Mouse (Mus musculus): Measurements from ENCODE around the gene Sinhcaf. TPM values are rescaled to one million over a fixed set of nuclear protein-coding genes. Genes with fewer than 3 reads are reported as not detected.
"Not testable (repeated sequence)": the region's sequence is repeated elsewhere in the genome, so short reads cannot be mapped to it uniquely, and the experiment has no call there.

The Sinhcaf gene
- total and polyA plus RNA-seq, 3 experiments = 57.5 to 146 (median 82.3) TPM

- Histone ChIP-seq H3K4me3 (replicated peaks in 1 of 3; ENCODE audit: low read depth in 2 of 3, low read length in 2 of 3, poor library complexity in 1 of 3) (no peak overlapping the region), H3K9ac (ENCODE audit: insufficient read depth, low read depth) (no peak overlapping the region), H3K27me3 (replicated peaks) (no peaks in the 10 kb centered on the region), H3K4me2 (ENCODE audit: insufficient read depth, low read depth, poor library complexity, severe bottlenecking) (peak overlapping the region; percentile 87), H3K27ac (ENCODE audit: insufficient read depth, low read depth) (no peak overlapping the region), H3K36me3 (replicated peaks in 1 of 2; ENCODE audit: control insufficient read depth in 1 of 2, insufficient read depth in 1 of 2, low read length in 1 of 2) (peaks cover 0 to 32% of the 10 kb centered on the region in 2 experiments), H3K9me3 (replicated peaks; ENCODE audit: low read length) (no peaks in the 10 kb centered on the region), H3K79me2 (replicated peaks; ENCODE audit: control insufficient read depth, extremely low read depth, insufficient read depth, poor library complexity, severe bottlenecking) (peaks cover 72% of the 10 kb centered on the region), H3K4me1 (ENCODE audit: control insufficient read depth in 1 of 2, insufficient read depth in 2 of 2) (peaks cover 6 to 56% of the 10 kb centered on the region in 2 experiments; a peak in 3 of 4 replicates)
- DNase-seq (ENCODE audit: extremely low read depth) = no peak
- in situ Hi-C loops (cut with MboI; ENCODE audit: low pct_ligation_motif_present, low pct_unique_long_range_greater_than_20kb, low sequenced_read_pairs) = loop anchor here (25.0 kb wide), 1 partner anchor 170 kb away; the partner anchor contains the start of gene Dennd5b
- no peak for TF ChIP-seq CHD1 (IDR thresholded peaks at IDR 0.05; ENCODE audit: low read depth, low read length)
- TF ChIP-seq CTCF (conservative IDR thresholded peaks at IDR 0.05 in 1 of 2, IDR thresholded peaks at IDR 0.05 in 1 of 2; ENCODE audit: low read depth in 2 of 2, low read length in 2 of 2) = peak in 1 of 2 experiments; percentile 30; a peak in 2 of 4 replicates
- dilution Hi-C loops (cut with MboI; ENCODE audit: extremely low pct_ligation_motif_present, extremely low pct_unique_long_range_greater_than_20kb, low sequenced_read_pairs) = no loop called here
Measured at GRCm38 (mm10) chr6:148942406-148942805, 3.9 kb downstream of the Sinhcaf start.

GRCm38 (mm10) chr6:148941880-148942279 is 4.4 kb downstream of the Sinhcaf start:
- dilution Hi-C loops (cut with MboI; ENCODE audit: extremely low pct_ligation_motif_present, extremely low pct_unique_long_range_greater_than_20kb, low sequenced_read_pairs) = no loop called here
- Histone ChIP-seq H3K4me2 (ENCODE audit: insufficient read depth, low read depth, poor library complexity, severe bottlenecking) (peak overlapping the region; percentile 96), H3K9ac (ENCODE audit: insufficient read depth, low read depth) (peak overlapping the region; percentile 44; the same call in 1 of the 2 replicates), H3K9me3 (replicated peaks; ENCODE audit: low read length) (no peaks in the 10 kb centered on the region), H3K27ac (ENCODE audit: insufficient read depth, low read depth) (peak overlapping the region; percentile 68; the same call in 1 of the 2 replicates), H3K27me3 (replicated peaks) (no peaks in the 10 kb centered on the region), H3K4me1 (ENCODE audit: control insufficient read depth in 1 of 2, insufficient read depth in 2 of 2) (peaks cover 6 to 52% of the 10 kb centered on the region in 2 experiments; a peak in 3 of 4 replicates), H3K36me3 (replicated peaks in 1 of 2; ENCODE audit: control insufficient read depth in 1 of 2, insufficient read depth in 1 of 2, low read length in 1 of 2) (peaks cover 0 to 32% of the 10 kb centered on the region in 2 experiments), H3K4me3 (replicated peaks in 1 of 3; ENCODE audit: low read depth in 2 of 3, low read length in 2 of 3, poor library complexity in 1 of 3) (no peak overlapping the region), H3K79me2 (replicated peaks; ENCODE audit: control insufficient read depth, extremely low read depth, insufficient read depth, poor library complexity, severe bottlenecking) (peaks cover 74% of the 10 kb centered on the region)
- in situ Hi-C loops (cut with MboI; ENCODE audit: low pct_ligation_motif_present, low pct_unique_long_range_greater_than_20kb, low sequenced_read_pairs) = loop anchor here (25.0 kb wide), 1 partner anchor 170 kb away; the partner anchor contains the start of gene Dennd5b
- DNase-seq (ENCODE audit: extremely low read depth) = no peak
- TF ChIP-seq UBTF (IDR thresholded peaks at IDR 0.05; ENCODE audit: low read depth, low read length) (no peak), JUND (conservative IDR thresholded peaks at IDR 0.05; ENCODE audit: low read depth, low read length) (no peak), MEF2A (IDR thresholded peaks at IDR 0.05; ENCODE audit: borderline replicate concordance, low read depth, low read length) (no peak), USF1 (IDR thresholded peaks at IDR 0.05; ENCODE audit: low read depth, low read length) (no peak), RAD21 (IDR thresholded peaks at IDR 0.05; ENCODE audit: low read depth, low read length) (no peak), NELFE (IDR thresholded peaks at IDR 0.05; ENCODE audit: low read depth, low read length) (no peak), GABPA (IDR thresholded peaks at IDR 0.05; ENCODE audit: insufficient replicate concordance, low read depth, low read length) (no peak), EP300 (IDR thresholded peaks at IDR 0.05; ENCODE audit: low read length) (no peak), MYC (IDR thresholded peaks at IDR 0.05; ENCODE audit: low read depth, low read length) (no peak), BHLHE40 (IDR thresholded peaks at IDR 0.05; ENCODE audit: low read depth, low read length) (no peak), ETS1 (conservative IDR thresholded peaks at IDR 0.05; ENCODE audit: low read depth, low read length) (no peak)

- Histone ChIP-seq H3K79me2 (replicated peaks; ENCODE audit: control insufficient read depth, extremely low read depth, insufficient read depth, poor library complexity, severe bottlenecking) (peaks cover 80% of the 10 kb centered on the region), H3K36me3 (replicated peaks in 1 of 2; ENCODE audit: control insufficient read depth in 1 of 2, insufficient read depth in 1 of 2, low read length in 1 of 2) (peaks cover 0 to 39% of the 10 kb centered on the region in 2 experiments), H3K4me1 (ENCODE audit: control insufficient read depth in 1 of 2, insufficient read depth in 2 of 2) (peaks cover 9 to 63% of the 10 kb centered on the region in 2 experiments)
- H3K4me3 ChIP-seq (replicated peaks in 1 of 3; ENCODE audit: low read depth in 2 of 3, low read length in 2 of 3, poor library complexity in 1 of 3); H3K9ac ChIP-seq (ENCODE audit: insufficient read depth, low read depth); H3K9me3 ChIP-seq (replicated peaks; ENCODE audit: low read length); H3K4me2 ChIP-seq (ENCODE audit: insufficient read depth, low read depth, poor library complexity, severe bottlenecking); H3K27ac ChIP-seq (ENCODE audit: insufficient read depth, low read depth); dilution Hi-C loops (cut with MboI; ENCODE audit: extremely low pct_ligation_motif_present, extremely low pct_unique_long_range_greater_than_20kb, low sequenced_read_pairs); H3K27me3 ChIP-seq (replicated peaks): not testable (repeated sequence)
- DNase-seq (ENCODE audit: extremely low read depth) = peak; percentile 51
- TF ChIP-seq RAD21 (IDR thresholded peaks at IDR 0.05; ENCODE audit: low read depth, low read length) (peak; percentile 28), ZNF384 (IDR thresholded peaks at IDR 0.05; ENCODE audit: low read depth, low read length) (peak; percentile 94), SMC3 (IDR thresholded peaks at IDR 0.05; ENCODE audit: low read depth, low read length) (peak; percentile 30), CTCF (conservative IDR thresholded peaks at IDR 0.05 in 1 of 2, IDR thresholded peaks at IDR 0.05 in 1 of 2; ENCODE audit: low read depth in 2 of 2, low read length in 2 of 2) (peak in 1 of 2 experiments; percentile 61; a peak in 2 of 4 replicates)
- in situ Hi-C loops (cut with MboI; ENCODE audit: low pct_ligation_motif_present, low pct_unique_long_range_greater_than_20kb, low sequenced_read_pairs) = loop anchor here (25.0 kb wide), 1 partner anchor 172 kb away; the partner anchor contains the start of gene Dennd5b
Measured at GRCm38 (mm10) chr6:148940383-148940782, 5.9 kb downstream of the Sinhcaf start.

All from CH12.LX (cell line).